Mouse (Mus musculus) Patski (cell line): ENCODE measurements around the gene Kcnd3. TPM values are rescaled to one million over a fixed set of nuclear protein-coding genes. Genes with fewer than 3 reads are reported as not detected.
A peak's percentile ranks its signal among the peaks of the same experiment; 100 is the strongest.

Experiments used
- ATAC-seq: fragments of 100-300 bp; one replicate; pipeline ENCODE4 v1.8.0; 2021
- CTCF ChIA-PET: fragments of 350-600 bp; sonication (Branson Sonifier 250); formaldehyde crosslinking; loops from one replicate; lab custom pipeline; 2022; ENCODE audit warnings: inconsistent platforms; lab: Charles Lee
- POLR2A ChIA-PET: fragments of 350-600 bp; sonication (Branson Sonifier 250); formaldehyde crosslinking; loops from one replicate; lab custom pipeline; 2022; ENCODE audit warnings: antibody characterized with exemption, inconsistent platforms; lab: Charles Lee
- DNase-seq: peaks from one replicate; pipeline ENCODE4 v3.0.0-alpha.2; 2011; ENCODE audit warnings: low read depth, low spot score
- H3K27me3 ChIP-seq: fragments of 371-371 bp; one replicate; pipeline ENCODE4 v1.5.1; 2021
- CTCF ChIP-seq: fragments of 100-300 bp; IDR thresholded peaks from one replicate; pipeline ENCODE4 v1.5.1; 2021
- in situ Hi-C: fragments of 300-500 bp; cut with MboI; formaldehyde crosslinking; loops from 3 replicates; pipeline ENCODE4 v1.11.1; 2018; ENCODE audit warnings: low pct_unique_long_range_greater_than_20kb, mixed read lengths
- polyA plus RNA-seq: library from polyadenylated mRNA; unstranded; gene quantifications from one replicate; pipeline ENCODE4 v1.2.3, GENCODE M21; 2021

The Kcnd3 gene
- polyA plus RNA-seq, 1 experiment from 2014 or later = 8.3 TPM

DNA sequence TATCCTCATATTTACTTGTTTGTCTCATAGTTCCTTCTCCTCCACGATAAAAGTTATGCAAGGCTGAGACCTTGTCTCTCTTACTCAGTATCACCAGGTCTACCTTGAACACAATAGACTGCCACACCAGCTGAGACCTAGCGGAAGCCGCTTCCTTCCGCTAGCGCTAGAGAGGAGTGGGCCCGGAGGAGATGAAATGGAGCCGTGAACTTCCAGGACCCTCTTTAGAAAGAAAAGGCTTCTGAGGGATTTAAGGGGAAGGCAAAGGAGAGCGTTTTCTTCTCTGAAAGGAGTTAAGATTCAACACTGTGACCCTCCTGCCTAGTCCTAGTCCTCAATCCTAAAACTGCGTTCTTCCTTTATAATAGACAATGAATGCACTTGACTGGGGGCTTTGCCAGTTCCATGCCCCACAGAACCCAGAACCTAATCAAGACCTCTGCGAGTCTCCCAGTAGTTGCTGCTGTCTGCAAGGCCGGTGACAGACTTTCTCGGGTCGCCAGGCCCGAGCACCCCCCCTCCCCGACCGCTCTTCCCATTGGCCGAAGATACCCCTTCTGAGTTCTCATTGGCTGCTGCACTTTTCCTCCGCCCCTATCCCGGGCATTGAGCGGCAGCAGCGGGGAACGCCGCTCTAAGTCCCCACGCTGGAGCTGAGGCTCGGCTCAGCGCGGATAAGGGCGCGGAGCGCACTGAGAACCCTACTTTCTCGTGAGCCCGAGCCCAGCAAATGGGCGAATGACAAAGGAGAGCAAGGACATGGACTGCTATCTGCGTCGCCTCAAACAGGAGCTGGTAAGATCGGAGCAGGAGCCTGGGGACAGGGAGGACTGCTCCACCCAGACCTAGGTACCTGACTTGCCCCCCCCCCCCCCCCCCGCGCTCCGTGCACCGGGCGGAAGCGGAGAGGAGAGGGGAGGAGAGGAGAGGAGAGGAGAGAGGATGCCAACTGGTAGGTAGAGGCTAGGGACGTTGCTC is 252.2 kb downstream of the Kcnd3 start, which contains the start of gene Inka2:
Inka2 (plus strand) TSS at position 569 of the 978 bp plus-strand sequence.
- in situ Hi-C loops = no loop called here
- POLR2A ChIA-PET = no interaction called here
- no peak for TF ChIP-seq CTCF
- H3K27me3 ChIP-seq = no peaks in the 10 kb centered on the region
- ATAC-seq (peak; percentile 97), DNase-seq (no peak)
- CTCF ChIA-PET = interaction anchor here (1.2 to 1.4 kb wide), 2 partner anchors 17 to 21 kb away, joined by 3 to 7 read pairs; no protein-coding TSS in a partner anchor

GRCm38 (mm10) chr3:105705061-105705549 is 253.0 kb downstream of the Kcnd3 start:
- no peak for DNase-seq

DNA sequence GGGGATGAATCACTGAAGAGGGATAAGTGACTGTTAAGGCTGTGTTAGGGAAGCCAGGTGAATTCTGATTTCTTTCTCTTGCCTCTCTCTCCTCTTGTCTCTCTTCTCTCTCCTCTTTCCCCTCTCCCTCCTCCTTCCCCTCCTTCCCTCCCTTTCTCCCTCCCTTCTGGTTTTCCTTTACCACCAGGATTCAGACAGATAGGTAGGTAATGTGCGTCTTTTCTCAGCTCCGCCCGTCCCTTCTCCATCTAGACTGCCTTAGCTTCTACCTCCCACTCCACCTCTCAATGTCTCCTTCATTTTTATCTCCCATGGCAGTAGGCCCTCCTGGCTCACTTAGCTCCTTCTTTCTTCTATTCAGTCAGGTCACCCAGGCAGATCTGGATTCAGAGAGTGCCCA is 253.4 kb downstream of the Kcnd3 start:
- no peak for ATAC-seq
- in situ Hi-C loops = no loop called here
- TF ChIP-seq CTCF = no peak
- POLR2A ChIA-PET = interaction anchor here (1.1 to 1.2 kb wide), 2 partner anchors 13 to 18 kb away, joined by 4 to 13 read pairs; partner anchors contain the start of gene Ddx20
- DNase-seq = no peak
- H3K27me3 ChIP-seq = no peaks in the 10 kb centered on the region
- CTCF ChIA-PET = interaction anchor here (0.7 to 1.4 kb wide), 2 partner anchors 16 to 89 kb away, joined by 3 to 7 read pairs; no protein-coding TSS in a partner anchor

More at GRCm38 (mm10) chr3:105705061-105705549, 253.0 kb downstream of the Kcnd3 start:
- TF ChIP-seq CTCF = no peak
- H3K27me3 ChIP-seq = no peaks in the 10 kb centered on the region
- ATAC-seq = peak; percentile 65
- in situ Hi-C loops = no loop called here
- POLR2A ChIA-PET = interaction anchor here (1.1 to 1.2 kb wide), 2 partner anchors 14 to 17 kb away, joined by 4 to 13 read pairs; partner anchors contain the start of gene Ddx20
- CTCF ChIA-PET = interaction anchor here (0.7 to 1.4 kb wide), 2 partner anchors 16 to 90 kb away, joined by 3 to 7 read pairs; no protein-coding TSS in a partner anchor

- POLR2A ChIA-PET = interaction anchor here (1.2 kb wide), 1 partner anchor 12 kb away, joined by 4 read pairs; no protein-coding TSS in a partner anchor
- DNase-seq (no peak), ATAC-seq (no peak)
- CTCF ChIA-PET = interaction anchor here (1.8 kb wide), 1 partner anchor 12 kb away, joined by 3 read pairs; no protein-coding TSS in a partner anchor
- no peaks in the 10 kb centered on the region for H3K27me3 ChIP-seq
- no peak for TF ChIP-seq CTCF
- in situ Hi-C loops = no loop called here
Observed at GRCm38 (mm10) chr3:105706366-105707020, 254.4 kb downstream of the Kcnd3 start.

- POLR2A ChIA-PET = no interaction called here
- H3K27me3 ChIP-seq = no peaks in the 10 kb centered on the region
- TF ChIP-seq CTCF = no peak
- DNase-seq (no peak), ATAC-seq (no peak)
- in situ Hi-C loops = no loop called here
- CTCF ChIA-PET = interaction anchor here (1.0 to 1.9 kb wide), 5 partner anchors 11 to 33 kb away, joined by 3 to 8 read pairs (median 4); no protein-coding TSS in a partner anchor
Observed at GRCm38 (mm10) chr3:105707590-105707989, 255.5 kb downstream of the Kcnd3 start.

GRCm38 (mm10) chr3:105710246-105710645 is 258.1 kb downstream of the Kcnd3 start:
- ChIA-PET CTCF (interaction anchor here (2.9 kb wide), 1 partner anchor 15 kb away, joined by 13 read pairs; no protein-coding TSS in a partner anchor), POLR2A (no interaction called here)
- DNase-seq = no peak
- H3K27me3 ChIP-seq = no peaks in the 10 kb centered on the region
- in situ Hi-C loops = no loop called here
- ATAC-seq = no peak
- TF ChIP-seq CTCF = no peak

- no peaks in the 10 kb centered on the region for H3K27me3 ChIP-seq
- no peak for TF ChIP-seq CTCF
- POLR2A ChIA-PET = no interaction called here
- CTCF ChIA-PET = interaction anchor here (1.1 to 2.9 kb wide), 3 partner anchors 14 to 36 kb away, joined by 3 to 13 read pairs (median 6); no protein-coding TSS in a partner anchor
- DNase-seq (no peak), ATAC-seq (no peak)
- in situ Hi-C loops = no loop called here
Observed at GRCm38 (mm10) chr3:105711741-105712140, 259.6 kb downstream of the Kcnd3 start.

GRCm38 (mm10) chr3:105712827-105713226 is 260.7 kb downstream of the Kcnd3 start:
- no peak for ATAC-seq
- ChIA-PET POLR2A (interaction anchor here (0.7 kb wide), 1 partner anchor 199 kb away, joined by 4 read pairs; no protein-coding TSS in a partner anchor), CTCF (interaction anchor here (1.1 to 2.9 kb wide), 3 partner anchors 13 to 37 kb away, joined by 3 to 13 read pairs (median 6); no protein-coding TSS in a partner anchor)
- no peak for TF ChIP-seq CTCF
- no peaks in the 10 kb centered on the region for H3K27me3 ChIP-seq
- in situ Hi-C loops = no loop called here
- DNase-seq = no peak

DNA sequence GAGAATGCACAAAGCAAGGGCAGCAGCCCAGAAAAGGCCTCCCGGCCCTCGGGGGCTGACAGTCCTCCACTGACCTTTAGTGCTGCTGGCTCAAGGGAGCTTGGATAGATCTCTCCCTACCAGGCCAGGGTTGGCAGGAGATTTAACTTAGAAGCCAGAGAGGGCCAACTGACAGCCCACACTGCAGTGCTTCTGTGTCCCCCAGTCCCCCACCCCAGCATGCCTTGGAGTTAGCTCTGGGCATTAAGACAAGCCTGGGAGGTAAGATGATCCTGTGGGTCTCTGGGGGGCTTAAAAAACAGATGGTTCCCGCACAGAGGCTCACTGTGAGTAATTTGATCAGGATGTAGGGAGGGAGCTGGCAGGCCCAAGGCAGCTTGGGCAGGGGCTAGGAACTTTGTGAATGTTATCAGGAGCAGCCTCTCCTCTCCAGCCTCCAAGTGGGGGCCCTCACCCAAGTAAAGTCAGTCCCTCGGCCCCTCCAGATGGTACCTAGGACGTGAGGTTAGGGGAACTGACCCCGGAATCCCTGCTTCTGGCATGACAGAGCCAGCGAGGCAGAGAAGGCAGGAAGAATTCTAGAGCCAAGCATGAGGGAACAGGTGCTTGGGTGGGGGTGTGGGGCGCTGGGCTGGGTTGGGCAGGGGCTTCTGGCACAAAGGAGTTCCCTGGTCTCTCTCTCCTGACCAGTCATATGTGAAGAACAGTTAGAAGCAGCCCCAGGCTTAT is 262.1 kb downstream of the Kcnd3 start:
- no peak for TF ChIP-seq CTCF

More for the DNA sequence above, 262.1 kb downstream of the Kcnd3 start:
- no peak for DNase-seq
- ChIA-PET POLR2A (no interaction called here), CTCF (interaction anchor here (1.1 to 4.6 kb wide), 5 partner anchors 10 to 40 kb away, joined by 3 to 30 read pairs (median 4); no protein-coding TSS in a partner anchor)
- peak; percentile 19 for ATAC-seq
- in situ Hi-C loops = no loop called here
- H3K27me3 ChIP-seq = no peaks in the 10 kb centered on the region
